Mouse (Mus musculus): ENCODE data around the gene Card14.

The Card14 gene

GRCm38 (mm10) chr11:119300246-119300935 lies 7.2 kb upstream of the Card14 start:
- DNase-seq (ENCODE audit: extremely low spot score, low read depth, low spot score) = no peak

GRCm38 (mm10) chr11:119300986-119301385 lies 6.6 kb upstream of the Card14 start:
- no peak for DNase-seq (ENCODE audit: extremely low spot score, low read depth, low spot score)

- no peak for DNase-seq (ENCODE audit: extremely low spot score, low read depth, low spot score)
Measured at GRCm38 (mm10) chr11:119304904-119305712, 2.5 kb upstream of the Card14 start.

- DNase-seq (ENCODE audit: extremely low spot score, low read depth, low spot score) = no peak
Measured at GRCm38 (mm10) chr11:119306762-119307657, 558 bp upstream of the Card14 start.

GRCm38 (mm10) chr11:119307916-119308315 lies 348 bp downstream of the Card14 start:
- no peak for DNase-seq (ENCODE audit: extremely low spot score, low read depth, low spot score)

- DNase-seq (ENCODE audit: extremely low spot score, low read depth, low spot score) = no peak
Measured at GRCm38 (mm10) chr11:119310621-119311020, 3.1 kb downstream of the Card14 start.

GRCm38 (mm10) chr11:119314252-119314936 lies 6.8 kb downstream of the Card14 start:
- no peak for DNase-seq (ENCODE audit: extremely low spot score, low read depth, low spot score)

GRCm38 (mm10) chr11:119316720-119317119 lies 9.2 kb downstream of the Card14 start:
- no peak for DNase-seq (ENCODE audit: extremely low spot score, low read depth, low spot score)

- DNase-seq (ENCODE audit: extremely low spot score, low read depth, low spot score) = no peak
Measured at GRCm38 (mm10) chr11:119322521-119322920, 15.0 kb downstream of the Card14 start.

- no peak for DNase-seq (ENCODE audit: extremely low spot score, low read depth, low spot score)
Measured at GRCm38 (mm10) chr11:119325068-119325467, 17.5 kb downstream of the Card14 start.

- DNase-seq (ENCODE audit: extremely low spot score, low read depth, low spot score) = no peak
Measured at GRCm38 (mm10) chr11:119330592-119330991, 23.0 kb downstream of the Card14 start.

- no peak for DNase-seq (ENCODE audit: extremely low spot score, low read depth, low spot score)
Measured at GRCm38 (mm10) chr11:119331970-119332369, 24.4 kb downstream of the Card14 start.

- no peak for DNase-seq (ENCODE audit: extremely low spot score, low read depth, low spot score)
Measured at GRCm38 (mm10) chr11:119338271-119339059, 30.9 kb downstream of the Card14 start.

GRCm38 (mm10) chr11:119339179-119339578 lies 31.6 kb downstream of the Card14 start:
- no peak for DNase-seq (ENCODE audit: extremely low spot score, low read depth, low spot score)

GRCm38 (mm10) chr11:119339637-119340036 lies 32.1 kb downstream of the Card14 start:
- DNase-seq (ENCODE audit: extremely low spot score, low read depth, low spot score) = peak; percentile 70

GRCm38 (mm10) chr11:119344178-119344577 lies 36.6 kb downstream of the Card14 start:
- no peak for DNase-seq (ENCODE audit: extremely low spot score, low read depth, low spot score)

- no peak for DNase-seq (ENCODE audit: extremely low spot score, low read depth, low spot score)
Measured at GRCm38 (mm10) chr11:119344865-119345264, 37.3 kb downstream of the Card14 start.

- no peak for DNase-seq (ENCODE audit: extremely low spot score, low read depth, low spot score)
Measured at GRCm38 (mm10) chr11:119347125-119347524, 39.6 kb downstream of the Card14 start.

GRCm38 (mm10) chr11:119352113-119352512 lies 44.5 kb downstream of the Card14 start:
- no peak for DNase-seq (ENCODE audit: extremely low spot score, low read depth, low spot score)

GRCm38 (mm10) chr11:119353946-119354345 lies 46.4 kb downstream of the Card14 start:
- DNase-seq (ENCODE audit: extremely low spot score, low read depth, low spot score) = no peak
